Mouse (Mus musculus): ENCODE data around the gene Slc35b4.

Slc35b4 gene

DNA sequence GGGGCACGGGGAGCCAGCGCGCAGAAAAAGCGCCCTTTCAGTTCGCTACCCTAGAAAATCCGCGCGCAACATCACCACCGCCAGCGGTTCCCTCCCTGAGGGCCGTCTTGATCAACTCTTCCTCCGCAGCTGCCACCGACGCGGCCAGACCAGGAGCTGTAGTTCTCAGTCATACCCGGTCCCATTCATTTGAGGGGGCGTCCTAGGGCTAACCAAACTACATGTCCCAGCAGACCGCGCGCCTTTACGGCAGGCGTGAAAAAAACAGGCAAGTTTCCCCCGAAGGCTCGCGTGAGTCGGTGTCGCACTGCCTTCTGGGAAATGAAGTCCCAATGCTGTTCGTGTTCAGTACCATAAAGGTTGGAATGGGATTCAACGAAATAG is at the start of gene Slc35b4:
Slc35b4 (minus strand) TSS at position 248 of the 384 bp plus-strand sequence.
- DNase-seq (ENCODE audit: low spot score) = peak; percentile 70

DNA sequence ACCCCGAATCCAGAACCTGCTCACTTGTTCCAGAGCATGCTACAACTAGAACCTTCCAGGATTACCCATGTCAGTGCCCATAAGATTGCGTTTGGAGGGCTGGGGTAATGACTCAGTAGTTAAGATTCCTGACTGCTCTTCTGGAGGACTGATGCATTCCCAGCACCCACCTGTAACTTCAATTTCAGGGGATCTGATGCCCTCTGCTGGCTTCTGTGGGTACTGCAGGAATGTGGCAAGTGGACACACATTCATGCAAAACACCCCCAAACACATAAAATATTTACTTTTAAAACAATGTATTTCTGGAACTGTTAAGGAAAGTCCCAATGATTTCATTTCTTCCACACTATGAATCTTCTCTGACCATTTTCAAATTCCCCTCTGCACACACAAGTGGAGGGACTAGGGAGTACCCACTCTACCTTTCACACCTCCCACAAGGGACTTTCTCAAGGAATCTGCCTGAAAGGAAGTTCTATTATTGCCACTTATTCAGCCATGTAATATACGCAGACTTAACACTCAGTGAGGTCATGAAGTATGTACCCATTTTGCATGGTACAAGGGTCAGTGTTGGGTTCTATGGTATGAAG is 48.2 kb upstream of the Slc35b4 start:
- DNase-seq (ENCODE audit: low spot score) = no peak

DNA sequence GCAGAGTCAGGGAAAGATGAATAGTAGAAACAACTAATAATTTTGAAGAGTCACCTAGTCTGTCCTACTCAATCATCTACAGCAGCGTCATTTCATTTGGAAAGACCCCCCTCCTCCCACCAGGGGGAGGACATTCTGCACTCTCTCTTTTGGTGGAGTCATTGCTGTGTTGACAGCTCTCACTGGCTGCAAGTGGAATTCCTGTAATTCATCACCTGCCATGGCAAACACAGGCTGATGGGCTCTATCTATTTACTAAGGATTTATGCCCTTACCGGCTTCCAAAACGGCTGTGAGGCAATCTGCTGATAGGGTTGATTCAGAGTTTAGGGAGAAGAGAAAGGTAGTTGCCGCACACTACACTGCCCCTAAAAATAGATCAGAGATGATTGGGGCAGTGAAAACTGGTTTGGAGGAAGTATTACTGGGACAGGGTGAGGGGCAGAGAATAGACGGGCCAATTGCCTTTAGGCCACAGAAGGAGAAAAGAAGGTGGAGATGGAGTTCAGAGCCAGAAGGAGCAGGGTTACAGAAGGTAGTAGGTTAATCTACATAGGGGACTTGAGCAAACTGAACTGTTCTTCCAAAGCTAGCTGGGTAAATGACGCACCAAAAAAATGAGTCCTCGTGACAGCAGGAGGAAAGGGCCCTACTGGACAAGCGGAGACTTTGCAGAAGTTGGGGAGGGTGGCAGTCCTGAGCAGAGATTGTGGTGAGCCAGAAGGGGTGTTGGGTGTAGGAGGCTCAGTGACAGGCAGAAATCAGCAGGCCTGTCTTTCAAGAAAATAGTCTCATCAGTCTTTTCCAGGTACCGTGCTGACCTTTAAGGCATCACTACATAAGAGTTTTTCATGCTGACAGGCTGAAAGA is 39.8 kb upstream of the Slc35b4 start:
- DNase-seq (ENCODE audit: low spot score) = no peak

DNA sequence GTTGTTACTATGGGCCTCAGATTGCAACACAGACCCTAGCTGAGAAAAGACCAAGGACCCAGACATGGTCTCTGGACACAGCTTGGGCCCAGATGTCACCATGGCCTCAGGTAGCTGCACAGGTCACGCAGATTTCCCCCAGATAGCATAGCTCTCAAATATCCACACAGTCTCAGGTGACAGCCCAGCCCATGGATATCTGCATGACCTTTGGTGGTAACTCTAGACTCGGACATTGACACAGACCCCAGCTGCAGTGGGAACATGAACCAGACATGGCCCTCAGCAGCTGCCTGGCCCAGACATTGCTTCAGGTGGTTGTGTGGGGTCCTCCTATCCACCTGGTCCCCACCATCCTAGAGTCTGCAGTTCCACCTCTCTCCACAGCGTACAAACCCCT is 28.8 kb upstream of the Slc35b4 start:
- no peak for DNase-seq (ENCODE audit: low spot score)

DNA sequence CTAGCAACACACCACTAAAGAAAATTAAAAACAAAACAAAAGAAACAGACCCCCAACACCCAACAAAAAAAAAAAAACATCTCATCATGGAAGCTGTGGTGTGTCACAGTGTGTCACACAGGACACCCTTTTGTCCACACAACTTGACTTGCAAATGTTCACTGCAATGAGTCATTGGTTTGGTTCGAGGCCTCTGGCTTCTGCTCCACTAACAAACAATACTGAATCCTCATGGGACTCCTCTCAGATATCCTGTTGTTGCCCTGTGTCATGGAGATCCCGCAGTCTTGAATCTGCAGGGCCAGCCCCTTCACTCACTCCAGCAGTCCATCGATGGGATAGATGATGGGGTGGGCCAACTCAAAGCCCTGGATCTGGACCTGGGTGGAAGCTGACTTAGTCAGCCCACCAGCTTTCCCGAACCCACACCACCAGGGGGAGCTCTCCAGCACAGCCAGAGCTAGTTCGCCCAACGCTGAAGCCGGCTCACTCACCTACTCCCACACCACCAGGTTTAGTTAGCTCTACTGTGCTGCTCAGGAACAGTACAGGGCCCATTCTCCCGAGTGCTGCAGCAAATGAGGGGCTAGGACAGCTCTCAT is 28.2 kb upstream of the Slc35b4 start:
- no peak for DNase-seq (ENCODE audit: low spot score)

DNA sequence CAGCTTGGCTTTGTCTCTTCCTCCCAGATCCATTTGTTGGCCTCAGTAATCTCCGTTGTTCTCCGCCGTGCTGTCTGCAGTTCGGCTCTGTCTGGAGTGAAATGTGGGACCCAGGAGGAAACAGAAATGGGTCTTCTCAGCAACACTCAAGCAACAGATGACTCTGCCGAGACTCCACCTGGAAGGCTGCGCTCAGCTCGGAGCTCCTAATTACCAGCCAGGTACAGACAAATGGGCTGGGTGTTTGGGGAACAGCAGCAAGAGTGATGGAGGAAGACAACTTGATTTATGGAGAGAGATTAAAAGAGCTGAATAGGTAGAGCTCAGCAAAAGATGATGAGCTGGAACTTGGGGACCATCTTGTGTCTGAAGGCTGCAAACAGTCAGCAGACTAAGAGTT is 26.6 kb upstream of the Slc35b4 start:
- DNase-seq (ENCODE audit: low spot score) = no peak

DNA sequence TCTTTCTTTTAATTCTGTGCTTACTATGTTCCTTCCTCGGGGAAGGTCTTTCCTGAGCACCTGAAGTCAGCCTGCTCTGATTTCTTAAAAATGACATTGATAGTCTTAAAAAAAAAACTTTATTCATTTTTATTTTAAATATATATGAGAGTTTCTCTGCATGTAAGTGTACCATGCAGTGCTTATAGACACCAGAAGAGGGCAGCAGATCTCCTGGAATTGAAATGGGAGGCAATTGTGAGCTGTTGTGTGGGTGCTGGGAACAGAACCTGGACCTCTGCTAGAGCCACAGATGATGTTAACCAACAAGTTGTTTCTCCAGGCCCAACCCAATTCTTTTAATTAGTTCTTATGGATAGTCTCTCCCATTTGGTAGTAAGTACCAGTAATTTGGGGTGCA is 18.1 kb upstream of the Slc35b4 start:
- DNase-seq (ENCODE audit: low spot score) = no peak

DNA sequence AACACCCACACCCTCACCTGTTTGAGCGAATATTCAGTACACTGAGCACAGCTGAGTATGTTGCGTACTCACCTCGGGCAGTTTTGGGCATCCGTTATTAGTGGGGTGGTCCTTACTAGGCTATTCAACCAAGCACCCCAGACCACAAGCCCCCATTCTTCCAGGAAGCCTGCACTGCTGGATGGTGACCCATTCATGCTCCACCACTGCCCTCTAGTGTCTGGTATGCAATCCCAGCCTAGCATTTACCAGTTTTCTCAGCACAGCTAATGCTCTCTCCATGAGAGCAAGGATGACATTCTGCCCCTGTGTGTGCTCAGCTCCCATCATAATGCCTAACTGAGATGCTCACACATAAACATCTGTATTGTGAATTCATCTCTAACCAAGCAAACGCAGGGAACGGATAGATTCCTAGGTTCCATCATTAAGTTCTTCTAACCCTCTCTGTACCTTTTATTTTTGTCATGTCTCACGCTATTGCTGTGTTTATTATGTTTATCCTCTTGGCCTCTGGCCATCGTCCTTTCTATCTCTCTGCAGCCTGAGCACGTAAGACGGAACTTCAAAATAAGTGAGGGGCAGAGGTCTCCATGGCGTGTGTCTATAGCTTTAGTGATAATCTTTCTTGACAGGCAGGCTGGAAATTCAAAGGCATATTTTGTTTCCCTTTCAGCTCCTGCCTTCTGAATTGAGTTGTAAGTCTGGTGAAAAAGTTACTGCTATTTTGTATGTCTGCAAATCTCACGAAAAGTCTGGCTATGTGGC is 17.0 kb upstream of the Slc35b4 start:
- peak; percentile 26 for DNase-seq (ENCODE audit: low spot score)

DNA sequence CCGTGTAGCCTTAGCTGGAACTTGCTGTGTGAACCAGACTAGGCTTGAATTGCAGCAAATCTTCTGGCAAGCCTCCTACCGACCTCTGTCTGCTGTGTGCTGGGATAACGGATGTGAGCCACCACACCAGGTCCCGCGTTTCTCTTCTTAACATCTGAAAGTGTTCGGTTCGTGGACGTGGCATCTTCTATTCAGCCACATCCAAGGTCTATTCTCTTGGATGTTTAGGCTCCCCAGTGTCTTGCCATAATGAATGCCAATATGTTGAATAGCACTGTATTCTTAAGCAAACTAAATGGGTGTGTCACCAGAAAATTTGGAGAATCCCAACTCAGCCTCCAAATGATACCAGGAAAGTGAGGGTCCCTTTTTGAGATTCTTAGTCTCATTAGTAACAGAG is 14.5 kb upstream of the Slc35b4 start:
- DNase-seq (ENCODE audit: low spot score) = no peak

DNA sequence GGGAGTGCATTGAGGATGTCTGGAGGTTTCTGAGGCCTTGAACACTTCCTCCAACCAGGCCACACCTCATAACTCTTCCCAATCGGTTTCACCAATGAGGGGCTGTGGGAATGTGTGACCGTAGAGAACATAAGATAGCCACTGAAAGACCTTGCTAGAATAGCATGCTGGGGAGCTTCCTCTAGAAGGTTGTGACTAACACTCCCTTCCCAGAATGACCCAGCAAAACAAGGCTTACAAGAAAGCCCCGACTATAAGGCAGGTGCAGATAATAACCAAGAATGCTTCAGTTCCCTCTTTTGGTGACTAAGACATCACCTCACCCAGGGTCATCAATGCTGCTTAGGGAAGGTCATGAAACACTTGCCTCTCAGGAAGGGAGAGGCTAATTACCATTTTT is 12.6 kb upstream of the Slc35b4 start:
- no peak for DNase-seq (ENCODE audit: low spot score)

DNA sequence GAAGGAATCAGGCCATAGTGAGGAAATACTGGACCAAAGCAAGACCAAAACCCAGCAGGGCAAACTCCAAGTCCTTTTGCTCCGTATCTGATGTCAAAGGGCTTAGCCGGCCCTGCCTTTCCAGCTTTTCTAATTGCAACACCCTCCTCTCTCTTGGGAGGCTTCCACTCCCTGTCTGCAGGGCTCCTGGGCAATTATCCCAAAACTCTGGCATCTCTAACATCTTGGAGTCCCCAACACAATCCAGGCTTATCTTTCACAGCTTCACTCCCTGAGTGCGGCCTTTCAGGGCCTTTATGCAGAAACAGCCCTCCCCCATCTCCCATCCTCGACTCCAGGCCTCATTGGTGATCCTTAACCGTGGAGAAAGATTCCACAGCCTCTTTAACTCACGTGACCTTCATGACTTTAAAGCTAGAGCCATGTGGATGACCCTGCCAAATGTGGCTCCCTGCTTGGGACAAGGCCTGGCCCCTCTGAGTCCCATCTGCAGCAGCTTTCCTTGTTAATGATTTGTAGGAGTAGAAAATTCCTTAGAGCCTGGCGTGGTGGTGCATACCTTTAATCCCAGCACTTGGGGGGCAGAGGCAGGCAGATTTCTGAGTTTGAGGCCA is 11.2 kb upstream of the Slc35b4 start:
- no peak for DNase-seq (ENCODE audit: low spot score)

DNA sequence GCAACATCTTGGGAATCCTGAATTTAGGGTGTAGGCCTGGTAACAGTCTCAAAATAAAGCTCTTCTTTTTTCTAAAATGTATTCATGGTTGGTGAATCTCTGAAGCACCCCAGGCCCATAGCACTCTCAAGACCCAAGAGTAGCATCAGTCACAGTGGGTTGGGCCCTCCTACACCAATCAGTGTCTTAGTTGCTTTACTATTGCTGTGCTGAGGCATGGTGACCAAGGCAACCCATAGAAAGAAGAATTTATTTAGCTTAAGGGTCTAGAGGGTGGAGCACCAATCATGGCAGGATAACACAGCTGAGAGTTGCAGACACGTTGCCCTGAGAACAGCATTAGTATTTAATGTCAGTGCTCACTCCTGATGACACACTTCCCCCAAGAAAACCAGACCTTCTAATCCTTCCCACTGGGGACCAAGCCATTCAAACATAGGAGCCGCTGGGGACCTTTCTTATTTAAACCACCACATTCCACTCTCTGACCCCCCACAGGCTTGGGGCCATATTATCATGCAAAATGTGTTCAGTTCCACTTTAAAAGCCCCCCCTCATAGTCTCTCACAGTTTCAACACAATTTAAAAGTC is 10.5 kb upstream of the Slc35b4 start:
- no peak for DNase-seq (ENCODE audit: low spot score)

DNA sequence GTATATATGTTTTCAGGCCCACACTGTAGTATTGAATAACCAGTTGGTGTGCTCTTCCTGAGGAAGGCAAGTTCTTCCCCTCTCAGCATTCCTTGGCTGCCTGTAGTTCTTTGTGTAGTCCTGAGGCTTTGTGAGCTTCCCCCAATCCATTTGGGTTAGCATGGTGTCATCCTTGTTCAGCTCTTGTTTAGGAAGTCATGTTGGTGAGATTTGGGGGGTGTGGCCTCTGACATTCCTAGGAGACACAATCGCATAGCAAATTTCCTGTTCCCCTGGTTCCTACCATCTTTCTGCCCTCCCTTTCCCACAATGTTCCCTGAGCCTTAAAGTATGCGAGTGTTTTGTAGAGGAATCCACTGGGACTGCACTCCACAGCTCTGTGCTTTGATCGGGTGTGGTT is 6.4 kb upstream of the Slc35b4 start:
- no peak for DNase-seq (ENCODE audit: low spot score)

DNA sequence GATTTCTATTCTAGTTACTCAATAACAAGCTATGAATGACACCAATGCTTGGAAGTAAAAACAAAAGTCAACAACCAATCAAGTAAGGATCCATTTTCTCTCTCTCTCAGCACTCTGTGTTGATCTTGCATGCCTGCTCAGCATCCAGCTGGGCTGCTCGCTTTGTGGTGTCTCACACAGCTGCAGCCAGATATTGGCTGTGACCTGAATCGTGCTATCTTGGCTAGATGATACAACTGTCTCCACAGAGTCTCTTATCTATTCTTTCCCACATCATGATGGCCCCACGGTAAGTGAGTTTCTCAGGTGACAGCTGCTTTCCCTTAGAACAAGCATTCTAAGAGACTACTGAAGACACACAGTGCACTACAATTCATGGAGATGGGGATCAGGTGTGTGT is 5.0 kb upstream of the Slc35b4 start:
- DNase-seq (ENCODE audit: low spot score) = no peak

DNA sequence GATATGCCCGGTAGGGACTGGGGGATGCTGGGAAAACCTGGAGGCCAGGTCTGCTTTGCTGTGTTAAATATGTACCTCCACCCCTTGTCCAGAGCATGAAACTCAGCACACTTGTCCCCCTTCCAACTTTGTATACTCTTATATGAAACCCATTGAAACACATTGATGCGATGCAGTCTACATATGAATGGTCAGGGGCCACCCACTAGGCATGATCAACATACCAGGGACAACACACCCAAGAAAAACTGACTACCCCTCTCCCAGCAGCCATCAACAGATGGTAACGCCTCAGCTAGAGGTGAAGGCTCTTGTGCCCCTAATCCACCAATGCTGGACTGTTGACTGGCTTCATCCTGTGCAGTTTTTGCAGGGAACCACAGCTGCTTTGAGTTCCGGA is 3.0 kb upstream of the Slc35b4 start:
- no peak for DNase-seq (ENCODE audit: low spot score)

DNA sequence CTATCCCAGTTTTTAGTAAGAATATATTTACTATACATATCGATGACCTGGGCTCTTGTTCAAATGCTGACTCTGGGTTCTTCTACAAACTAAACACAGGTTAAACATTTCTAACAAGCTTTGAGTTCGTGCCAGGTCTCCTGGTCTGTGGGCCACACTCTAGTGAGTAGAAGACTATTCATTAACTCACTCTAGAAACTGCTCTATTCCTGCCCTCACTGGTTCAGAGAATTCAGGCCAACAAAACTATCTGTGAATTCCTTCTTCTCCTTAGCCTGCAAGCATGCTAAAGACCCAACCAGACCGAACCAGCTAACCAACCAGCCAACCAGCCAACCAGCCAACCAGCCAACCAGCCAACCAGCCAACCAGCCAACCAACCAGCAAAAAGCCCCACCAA is 2.1 kb upstream of the Slc35b4 start:
- no peak for DNase-seq (ENCODE audit: low spot score)

DNA sequence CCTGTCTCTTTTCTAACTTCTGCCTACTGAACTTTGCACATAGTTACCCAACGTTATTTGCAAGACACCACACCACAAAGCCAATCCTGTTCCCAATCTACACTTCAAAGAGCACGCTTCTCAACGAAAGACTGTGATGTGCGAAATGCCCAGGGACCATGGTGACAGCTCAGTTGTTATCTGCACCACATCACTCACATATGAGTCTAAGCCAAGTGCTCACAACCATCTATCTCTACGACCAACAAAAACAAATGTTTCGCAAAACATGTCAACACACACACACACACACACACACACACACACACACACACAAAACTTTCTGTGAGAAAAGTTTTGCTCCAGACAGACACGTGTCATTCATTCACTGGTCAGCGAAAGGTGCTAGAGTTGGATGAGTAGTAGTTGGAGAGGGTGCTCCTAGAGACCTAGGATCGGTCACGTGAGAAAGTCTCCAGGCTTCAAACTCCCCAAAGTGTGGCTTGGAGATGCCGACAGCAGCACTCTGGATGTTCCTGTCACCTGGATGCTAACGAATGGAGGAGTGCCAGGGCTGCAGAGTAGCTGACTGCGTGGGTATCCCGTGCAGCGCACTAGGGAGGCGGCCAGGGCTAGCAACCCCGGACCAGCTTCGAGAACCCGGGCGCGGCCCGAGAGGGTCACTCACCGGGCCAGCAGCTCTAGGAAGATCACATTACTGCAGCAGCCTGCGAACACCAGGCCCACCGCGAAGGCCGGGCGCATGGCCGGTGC is 624 bp downstream of the Slc35b4 start:
- no peak for DNase-seq (ENCODE audit: low spot score)

DNA sequence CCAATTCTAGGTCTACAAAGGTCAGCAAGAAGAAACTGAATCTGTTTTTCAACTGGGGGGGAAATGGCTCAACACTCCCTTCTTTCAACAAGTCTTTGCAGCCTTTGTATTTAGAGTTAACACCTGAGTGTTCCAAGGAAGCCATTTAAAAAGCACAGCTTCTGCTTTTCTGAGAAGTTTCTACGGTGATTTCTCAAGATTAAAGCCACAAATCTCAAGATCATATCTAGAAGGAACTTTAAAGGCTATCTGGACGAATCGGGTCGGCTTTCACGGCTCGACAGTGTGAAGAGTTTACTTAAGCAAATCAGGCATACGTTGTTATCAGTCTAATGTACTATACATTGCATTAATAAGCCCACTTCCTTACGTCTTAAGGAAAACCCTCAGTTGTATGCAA is 2.2 kb downstream of the Slc35b4 start:
- DNase-seq (ENCODE audit: low spot score) = no peak

DNA sequence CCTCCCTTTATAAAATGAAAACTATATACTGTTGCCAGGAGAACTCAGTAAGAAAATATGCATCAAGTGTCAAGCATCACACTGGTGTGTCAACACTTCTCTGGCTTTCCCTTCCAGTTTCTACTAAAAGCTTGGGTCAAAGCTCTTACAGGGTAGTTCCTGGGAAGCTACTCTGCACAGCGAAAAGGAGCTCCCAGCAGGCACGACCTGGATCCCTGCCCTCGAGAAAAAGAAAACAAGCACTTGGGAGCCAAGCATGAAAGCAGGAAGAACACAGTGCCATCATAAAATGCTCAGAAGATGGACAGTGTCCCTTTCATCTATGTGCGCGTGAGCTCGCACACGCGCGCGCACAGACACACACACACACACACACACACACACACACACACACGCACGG is 3.7 kb downstream of the Slc35b4 start:
- no peak for DNase-seq (ENCODE audit: low spot score)

DNA sequence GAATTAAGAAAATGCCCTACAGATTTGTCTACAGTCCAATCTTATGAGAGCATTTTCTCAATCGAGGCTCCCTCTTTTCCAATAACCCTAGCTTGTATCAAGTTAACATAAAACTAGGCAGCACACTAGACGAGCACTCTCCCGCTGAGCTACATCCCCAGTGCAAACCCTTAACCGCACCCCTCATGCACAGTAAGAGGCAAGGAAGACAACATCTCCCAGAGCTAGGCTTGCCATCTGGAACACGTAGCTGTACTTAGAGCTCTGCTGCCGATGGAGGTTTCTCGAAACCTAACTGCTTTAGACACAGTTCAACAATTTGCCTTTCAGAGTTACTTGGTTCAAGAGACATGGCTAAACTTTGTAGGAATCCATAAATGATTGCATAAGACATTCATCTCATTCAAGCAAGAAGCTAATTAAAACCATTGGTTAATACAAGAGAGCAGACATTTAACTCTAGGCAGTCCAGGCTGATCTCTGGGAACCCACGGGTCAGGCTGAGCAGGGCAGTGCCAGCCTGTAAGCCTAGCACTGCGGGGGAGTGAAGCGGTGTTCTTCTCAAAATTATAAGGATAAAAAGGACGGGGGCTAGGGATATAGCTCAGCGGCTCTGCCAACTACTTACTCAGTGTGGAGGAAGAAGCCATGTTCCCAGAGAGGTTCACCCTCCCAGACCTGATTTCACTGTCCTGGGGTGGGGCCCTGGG is 5.0 kb downstream of the Slc35b4 start:
- no peak for DNase-seq (ENCODE audit: low spot score)

Measured in ovary, postnatal 10 days (tissue).